Mouse (Mus musculus) myocyte (in vitro differentiated cells): ENCODE results near the gene Tbc1d17.

Experiments used
- CEBPB ChIP-seq: IDR thresholded peaks from 2 replicates; pipeline ENCODE4 v1.6.1; 2011; ENCODE audit warnings: mild to moderate bottlenecking, moderate library complexity; ENCODE audit not compliant: poor library complexity, insufficient read depth, severe bottlenecking
- E2F4 ChIP-seq: IDR thresholded peaks from one replicate; pipeline ENCODE4 v1.6.1; 2011; ENCODE audit warnings: mild to moderate bottlenecking, control low read depth, moderate library complexity; ENCODE audit not compliant: insufficient read depth
- MAX ChIP-seq: IDR thresholded peaks from one replicate; pipeline ENCODE4 v1.6.1; 2011; ENCODE audit warnings: low read depth, mild to moderate bottlenecking, control low read depth
- MYOD1 ChIP-seq, 3 experiments: IDR thresholded peaks; one replicate each; pipeline ENCODE4 v1.6.1; 2011; ENCODE audit warnings: control low read depth in 2 of 3, low read depth in 2 of 3, mild to moderate bottlenecking in 2 of 3, moderate library complexity in 1 of 3; ENCODE audit not compliant: insufficient read length in 2 of 3, control insufficient read depth in 1 of 3
- POLR2A ChIP-seq: IDR thresholded peaks from one replicate; pipeline ENCODE4 v1.6.1; 2011; ENCODE audit warnings: low read depth, mild to moderate bottlenecking, control low read depth, moderate library complexity; ENCODE audit not compliant: insufficient read length
- POLR2AphosphoS2 ChIP-seq: IDR thresholded peaks from one replicate; pipeline ENCODE4 v1.6.1; 2011; ENCODE audit warnings: low read depth, control low read depth; ENCODE audit not compliant: insufficient read length
- REST ChIP-seq: IDR thresholded peaks from one replicate; pipeline ENCODE4 v1.6.1; 2011; ENCODE audit warnings: mild to moderate bottlenecking, control low read depth, moderate library complexity; ENCODE audit not compliant: insufficient read depth, insufficient read length
- SRF ChIP-seq: IDR thresholded peaks from one replicate; pipeline ENCODE4 v1.6.1; 2011; ENCODE audit warnings: low read depth; ENCODE audit not compliant: control insufficient read depth, insufficient read length
- TCF12 ChIP-seq: IDR thresholded peaks from one replicate; pipeline ENCODE4 v1.6.1; 2011; ENCODE audit warnings: mild to moderate bottlenecking, control low read depth; ENCODE audit not compliant: poor library complexity, insufficient read depth, severe bottlenecking
- TCF3 ChIP-seq: IDR thresholded peaks from one replicate; pipeline ENCODE4 v1.6.1; 2011; ENCODE audit warnings: low read depth, control low read depth; ENCODE audit not compliant: insufficient read length
- USF1 ChIP-seq: IDR thresholded peaks from one replicate; pipeline ENCODE4 v1.6.1; 2011; ENCODE audit warnings: low read depth, mild to moderate bottlenecking, control low read depth, moderate library complexity

GRCm38 (mm10) chr7:44857905-44858304, 9.0 kb upstream of the Tbc1d17 start:
- TF ChIP-seq POLR2A: peak; percentile 28
- no peak for TF ChIP-seq TCF3
- TF ChIP-seq USF1: no peak
- TF ChIP-seq TCF12: no peak
- TF ChIP-seq E2F4: no peak
- no peak for TF ChIP-seq MYOD1 (IDR thresholded peaks at IDR 0.05; ENCODE audit: control insufficient read depth in 1 of 3, insufficient read length in 2 of 3, low read depth in 2 of 3)
- TF ChIP-seq MAX: no peak
- TF ChIP-seq POLR2AphosphoS2: no peak
- no peak for TF ChIP-seq SRF
- TF ChIP-seq CEBPB: no peak
- no peak for TF ChIP-seq REST
